ENCODE assay signal across 7 mouse cellular contexts in genomic region chr7:16043861-16044435, GRCm38 (mm10). TPM values are rescaled to one million over a fixed set of nuclear protein-coding genes. Genes with fewer than 3 reads are reported as not detected.
DNase-seq lines count a peak whose midpoint lies in the region; ATAC-seq and TF ChIP-seq lines count a peak whose summit lies in the region.

No protein-coding gene starts in this region.

- ATAC-seq in megakaryocyte, adult 5-6 weeks (ENCODE audit: poor library complexity, severe bottlenecking), result no peak
- no peak for ATAC-seq in limb, embryonic 14.5 days (ENCODE audit: low FRiP score, low read depth)
- ATAC-seq in stomach, embryonic 15.5 days (ENCODE audit: insufficient read depth, low FRiP score, low read depth), result no peak

- H3K4me1 ChIP-seq in megakaryocyte, embryonic 14.5 days, result peaks cover 73% of the 10 kb centered on the region
- peaks cover 29% of the 10 kb centered on the region for H3K4me1 ChIP-seq in embryonic fibroblast, embryonic 13.5 days (ENCODE audit: control insufficient read depth, insufficient read depth, low read length)
- peaks cover 27% of the 10 kb centered on the region for H3K4me1 ChIP-seq in limb, embryonic 14.5 days (ENCODE audit: control insufficient read depth, insufficient read depth, low read length)
- H3K4me1 ChIP-seq in stomach, embryonic 15.5 days, result peaks cover 24% of the 10 kb centered on the region; the same call in 1 of the 2 replicates

- 13% methylated on average over 3 of the region's 3 CpGs for WGBS in limb, embryonic 14.5 days
- 45% methylated on average over 3 of the region's 3 CpGs for WGBS in stomach, embryonic 15.5 days

- TF ChIP-seq POLR2A in embryonic fibroblast, embryonic 13.5 days (IDR thresholded peaks at IDR 0.05; ENCODE audit: low read depth, low read length), result no peak
- TF ChIP-seq POLR2A in limb, embryonic 14.5 days (IDR thresholded peaks at IDR 0.05; ENCODE audit: borderline replicate concordance, extremely low read depth, insufficient read depth, insufficient read length), result no peak

- TF ChIP-seq CTCF in embryonic fibroblast, embryonic 13.5 days (IDR thresholded peaks at IDR 0.05; ENCODE audit: borderline replicate concordance, insufficient read depth, low read length), result no peak

- H3K9me3 ChIP-seq in megakaryocyte, embryonic 14.5 days, result no peaks in the 10 kb centered on the region
- no peaks in the 10 kb centered on the region for H3K9me3 ChIP-seq in limb, embryonic 14.5 days (ENCODE audit: control insufficient read depth, low read length)
- H3K9me3 ChIP-seq in stomach, embryonic 15.5 days, result no peaks in the 10 kb centered on the region

- DNase-seq in limb, embryonic 14.5 days (ENCODE audit: low spot score), result no peak
- no peak for DNase-seq in left cerebral cortex, postnatal 4 days
- DNase-seq in adrenal gland, postnatal 36 days, result no peak

- peak overlapping the region; percentile 100 for H3K4me3 ChIP-seq in megakaryocyte, embryonic 14.5 days (replicated peaks)
- no peak overlapping the region for H3K4me3 ChIP-seq in embryonic fibroblast, embryonic 13.5 days (ENCODE audit: insufficient read depth, low read length)
- H3K4me3 ChIP-seq in limb, embryonic 14.5 days (replicated peaks; ENCODE audit: low read length), result 0 out of 2 replicates have a peak overlapping the region, but pooled peaks have one; percentile 1
- no peak overlapping the region for H3K4me3 ChIP-seq in stomach, embryonic 15.5 days (replicated peaks)

- peak overlapping the region; percentile 98 for H3K27ac ChIP-seq in embryonic fibroblast, embryonic 13.5 days (ENCODE audit: insufficient read depth, low read length)
- peak overlapping the region; percentile 59 for H3K27ac ChIP-seq in limb, embryonic 14.5 days (replicated peaks; ENCODE audit: low read depth, low read length)
- H3K27ac ChIP-seq in stomach, embryonic 15.5 days, result peak overlapping the region; percentile 40; the same call in 1 of the 2 replicates

- intact Hi-C loops in left cerebral cortex, postnatal 4 days (cut with DNase I), result no loop called here

- peaks cover 28% of the 10 kb centered on the region for H3K36me3 ChIP-seq in megakaryocyte, embryonic 14.5 days (replicated peaks; ENCODE audit: low read length)
- H3K36me3 ChIP-seq in limb, embryonic 14.5 days (ENCODE audit: control insufficient read depth, insufficient read depth, low read length), result 0 out of 2 replicates have a peak, but pooled peaks cover 2% of the 10 kb centered on the region
- H3K36me3 ChIP-seq in stomach, embryonic 15.5 days, result no peaks in the 10 kb centered on the region

- no peaks in the 10 kb centered on the region for H3K27me3 ChIP-seq in megakaryocyte, embryonic 14.5 days (replicated peaks)
- no peaks in the 10 kb centered on the region for H3K27me3 ChIP-seq in limb, embryonic 14.5 days (ENCODE audit: control insufficient read depth, insufficient read depth, low read length)
- no peaks in the 10 kb centered on the region for H3K27me3 ChIP-seq in stomach, embryonic 15.5 days (replicated peaks)

- H3K9ac ChIP-seq in limb, embryonic 14.5 days (ENCODE audit: low read depth, low read length, severe bottlenecking), result peak overlapping the region; percentile 18
- no peak overlapping the region for H3K9ac ChIP-seq in stomach, embryonic 15.5 days

- peak overlapping the region; percentile 24 for H3K4me2 ChIP-seq in limb, embryonic 14.5 days (replicated peaks; ENCODE audit: low read depth, low read length, severe bottlenecking)
- peak overlapping the region; percentile 4 for H3K4me2 ChIP-seq in stomach, embryonic 15.5 days

RNA-seq across cellular contexts. Expression of gene Bicra, which starts 3.8 kb away (rescaled TPM):
- 30.6 and 132 TPM in 2 replicates for polyA plus RNA-seq in megakaryocyte, embryonic 14.5 days (2012; ENCODE audit: insufficient read depth, low replicate concordance)
- 19.5 and 28.6 TPM in 2 replicates for total RNA-seq in megakaryocyte, adult 5-6 weeks (2015)
- total RNA-seq in megakaryocyte, adult 5-6 weeks (2017), result 1.9 and 2.8 TPM in 2 replicates
- polyA plus RNA-seq in embryonic fibroblast, embryonic 13.5 days (2011; ENCODE audit: insufficient read length, low read depth, missing spikeins), result 10.8 and 12.1 TPM in 2 replicates
- polyA plus RNA-seq in limb, embryonic 14.5 days (2012; rRNA removed), result 20.1 and 26.6 TPM in 2 replicates
- 8.6 and 10.1 TPM in 2 replicates for polyA plus RNA-seq in limb, embryonic 14.5 days (2014; fragmentation: Nextera tagmentation; extraction: Ambion mirVana)
- 5.8 and 7.2 TPM in 2 replicates for polyA plus RNA-seq in stomach, embryonic 15.5 days (2015; fragmentation: Nextera tagmentation; extraction: Ambion mirVana)
- total RNA-seq in left cerebral cortex, postnatal 4 days (2021), result 10 to 100 TPM; 25.3 to 25.8 TPM
- total RNA-seq in adrenal gland, postnatal 36 days (2021), result 1 to 10 TPM; 9.4 to 9.9 TPM

RNA-seq across cellular contexts. Expression of gene Zfp541, which starts 17.7 kb away (rescaled TPM):
- 0.15 TPM in 1 of 2 replicates, not detected in the other for polyA plus RNA-seq in megakaryocyte, embryonic 14.5 days (2012; ENCODE audit: insufficient read depth, low replicate concordance)
- 0.16 and 0.27 TPM in 2 replicates for total RNA-seq in megakaryocyte, adult 5-6 weeks (2015)
- total RNA-seq in megakaryocyte, adult 5-6 weeks (2017), result 0.53 TPM in 1 of 2 replicates, not detected in the other
- polyA plus RNA-seq in embryonic fibroblast, embryonic 13.5 days (2011; ENCODE audit: insufficient read length, low read depth, missing spikeins), result not detected in 2 replicates
- polyA plus RNA-seq in limb, embryonic 14.5 days (2012; rRNA removed), result 0.26 and 0.35 TPM in 2 replicates
- 0.17 TPM in 1 of 2 replicates, not detected in the other for polyA plus RNA-seq in limb, embryonic 14.5 days (2014; fragmentation: Nextera tagmentation; extraction: Ambion mirVana)
- 0.04 and 0.10 TPM in 2 replicates for polyA plus RNA-seq in stomach, embryonic 15.5 days (2015; fragmentation: Nextera tagmentation; extraction: Ambion mirVana)
- total RNA-seq in left cerebral cortex, postnatal 4 days (2021), result under 1 TPM; 0.38 to 0.58 TPM
- total RNA-seq in adrenal gland, postnatal 36 days (2021), result under 1 TPM; 0.10 to 0.13 TPM

RNA-seq across cellular contexts. Expression of gene Napa, which starts 54.3 kb away (rescaled TPM):
- polyA plus RNA-seq in megakaryocyte, embryonic 14.5 days (2012; ENCODE audit: insufficient read depth, low replicate concordance), result 161 and 318 TPM in 2 replicates
- 62.0 and 65.7 TPM in 2 replicates for total RNA-seq in megakaryocyte, adult 5-6 weeks (2015)
- total RNA-seq in megakaryocyte, adult 5-6 weeks (2017), result 39.8 and 39.9 TPM in 2 replicates
- 150 and 185 TPM in 2 replicates for polyA plus RNA-seq in embryonic fibroblast, embryonic 13.5 days (2011; ENCODE audit: insufficient read length, low read depth, missing spikeins)
- 212 and 247 TPM in 2 replicates for polyA plus RNA-seq in limb, embryonic 14.5 days (2012; rRNA removed)
- 206 and 217 TPM in 2 replicates for polyA plus RNA-seq in limb, embryonic 14.5 days (2014; fragmentation: Nextera tagmentation; extraction: Ambion mirVana)
- 175 and 176 TPM in 2 replicates for polyA plus RNA-seq in stomach, embryonic 15.5 days (2015; fragmentation: Nextera tagmentation; extraction: Ambion mirVana)
- 100 to 1,000 TPM; 141 to 157 TPM for total RNA-seq in left cerebral cortex, postnatal 4 days (2021)
- total RNA-seq in adrenal gland, postnatal 36 days (2021), result 100 to 1,000 TPM; 143 to 167 TPM

Comparison
In these comparisons a context has a peak if more than half of its experiments do, and no peak if none do; other contexts are left out.
1. H3K4me3 ChIP-seq: peak in megakaryocyte, embryonic 14.5 days (single experiment) and limb, embryonic 14.5 days (single experiment); none in embryonic fibroblast, embryonic 13.5 days (single experiment) and stomach, embryonic 15.5 days (single experiment).
2. H3K27ac ChIP-seq: peak in every context shown above with its lines; median percentile 98 in embryonic fibroblast, embryonic 13.5 days; 59 in limb, embryonic 14.5 days; 40 in stomach, embryonic 15.5 days.